Mouse (Mus musculus) large intestine, adult 2 months (tissue): Measurements from ENCODE around the gene Dnase2a. TPM values are rescaled to one million over a fixed set of nuclear protein-coding genes. Genes with fewer than 3 reads are reported as not detected.

Experiments
- DNase-seq: peaks from one replicate; pipeline ENCODE4 v3.0.0-alpha.2; 2012; ENCODE audit warnings: low read depth, low spot score
- WGBS: fragments of 180-500 bp; shearing (Covaris S2); methylation state at CpG from one replicate; pipeline ENCODE4 v1.1.7; 2018; 5-methylcytosine and 5-hydroxymethylcytosine counted together
- polyA plus RNA-seq: library from polyadenylated mRNA; depleted of rRNA; stranded (reverse); fragments of >200 nt; gene quantifications from 2 replicates; pipeline ENCODE4 v1.2.3, GENCODE M21; 2012

The Dnase2a gene
- polyA plus RNA-seq, 1 experiment: 8.4 TPM

- DNase-seq: no peak
- WGBS: 72% methylated on average over 16 of the region's 16 CpGs
Measured at GRCm38 (mm10) chr8:84933767-84934559, 25.6 kb downstream of the Dnase2a start.

- WGBS: 3% methylated on average over 15 of the region's 15 CpGs
Measured at GRCm38 (mm10) chr8:84934860-84935259, 26.5 kb downstream of the Dnase2a start.

GRCm38 (mm10) chr8:84935489-84935888 lies 27.1 kb downstream of the Dnase2a start:
- no peak for DNase-seq
- 6% methylated on average over 14 of the region's 14 CpGs for whole genome bisulfite sequencing

More at GRCm38 (mm10) chr8:84934860-84935259, 26.5 kb downstream of the Dnase2a start:
- no peak for DNase-seq

GRCm38 (mm10) chr8:84936041-84936961 lies 27.9 kb downstream of the Dnase2a start:
- no peak for DNase-seq
- 24% methylated on average over 23 of the region's 23 CpGs for WGBS

- 2% methylated on average over 50 of the region's 50 CpGs for WGBS
Measured at GRCm38 (mm10) chr8:84936962-84937546, 28.7 kb downstream of the Dnase2a start, which contains the start of gene Mast1. TSS of gene Mast1 (minus strand) at chr8:84937359.

GRCm38 (mm10) chr8:84937620-84938485 lies 29.5 kb downstream of the Dnase2a start:
- 56% methylated on average over 13 of the region's 13 CpGs for WGBS
- no peak for DNase-seq

More at GRCm38 (mm10) chr8:84936962-84937546, 28.7 kb downstream of the Dnase2a start, which contains the start of gene Mast1:
- DNase-seq: no peak

- no peak for DNase-seq
- 22% methylated on average over 4 of the region's 4 CpGs for WGBS
Measured at GRCm38 (mm10) chr8:84943699-84944098, 35.3 kb downstream of the Dnase2a start.

GRCm38 (mm10) chr8:84944478-84945160 lies 36.3 kb downstream of the Dnase2a start:
- DNase-seq: no peak
- 3% methylated on average over 26 of the region's 26 CpGs for WGBS

GRCm38 (mm10) chr8:84945235-84945632 lies 36.9 kb downstream of the Dnase2a start:
- no peak for DNase-seq
- WGBS: 10% methylated on average over 11 of the region's 11 CpGs

GRCm38 (mm10) chr8:84945633-84946527 lies 37.5 kb downstream of the Dnase2a start:
- under 1% methylated on average over 58 of the region's 67 CpGs for WGBS
- no peak for DNase-seq

- 17% methylated on average over 17 of the region's 17 CpGs for WGBS
Measured at GRCm38 (mm10) chr8:84946528-84947240, 38.3 kb downstream of the Dnase2a start, which contains the start of gene Rtbdn. TSS of gene Rtbdn (plus strand) at chr8:84946991.

GRCm38 (mm10) chr8:84947241-84947545 lies 38.8 kb downstream of the Dnase2a start:
- DNase-seq: no peak
- 9% methylated on average over 9 of the region's 9 CpGs for WGBS

More at GRCm38 (mm10) chr8:84946528-84947240, 38.3 kb downstream of the Dnase2a start, which contains the start of gene Rtbdn:
- no peak for DNase-seq

- no peak for DNase-seq
- 21% methylated on average over 12 of the region's 12 CpGs for WGBS
Measured at GRCm38 (mm10) chr8:84949753-84950152, 41.4 kb downstream of the Dnase2a start.

- no peak for DNase-seq
- 6% methylated on average over 18 of the region's 18 CpGs for WGBS
Measured at GRCm38 (mm10) chr8:84952612-84953255, 44.4 kb downstream of the Dnase2a start.

GRCm38 (mm10) chr8:84956768-84957167 lies 48.4 kb downstream of the Dnase2a start:
- 54% methylated on average over 2 of the region's 2 CpGs for WGBS

GRCm38 (mm10) chr8:84959811-84960210 lies 51.5 kb downstream of the Dnase2a start:
- WGBS: 78% methylated on average over 7 of the region's 7 CpGs
- no peak for DNase-seq

More at GRCm38 (mm10) chr8:84956768-84957167, 48.4 kb downstream of the Dnase2a start:
- no peak for DNase-seq
